31 mouse cellular contexts compared by ENCODE assay signal in the genomic region with DNA sequence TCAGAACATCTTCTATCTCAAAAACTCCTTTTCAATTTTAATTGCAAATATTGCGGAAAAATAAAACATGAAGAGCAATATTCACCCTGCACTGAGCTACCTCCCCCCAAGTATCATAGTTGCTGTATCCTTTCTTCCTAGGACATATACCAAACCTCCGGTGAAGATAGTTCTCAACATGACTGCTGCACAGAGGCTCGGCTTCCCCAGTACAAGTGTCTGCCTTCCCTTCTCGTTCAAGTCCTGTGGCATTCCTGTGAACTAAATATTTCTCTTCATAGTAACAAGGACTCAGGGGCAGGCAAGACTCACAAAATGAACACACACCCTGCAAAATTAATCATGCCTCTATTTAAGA. TPM values are rescaled to one million over a fixed set of nuclear protein-coding genes. Genes with fewer than 3 reads are reported as not detected.
DNase-seq lines count a peak whose midpoint lies in the region; ATAC-seq and TF ChIP-seq lines count a peak whose summit lies in the region.
"Had no signal": no experiment of that assay in that cellular context is flagged by ENCODE, and none has a peak within 500 bp of the region (broad histone marks: within the 10 kb centered on the region; RNA-seq: fewer than 3 reads in every experiment).

No protein-coding gene starts in this region.

- no peaks in the 10 kb centered on the region for H3K9me3 ChIP-seq in intestine, embryonic 16.5 days (ENCODE audit: control insufficient read depth, low read length)
- no peaks in the 10 kb centered on the region for H3K9me3 ChIP-seq in intestine, postnatal 0 days (ENCODE audit: control insufficient read depth)
- H3K9me3 ChIP-seq in lung, embryonic 14.5 days (ENCODE audit: low read depth, low read length): no peaks in the 10 kb centered on the region
- no peaks in the 10 kb centered on the region for H3K9me3 ChIP-seq in lung, postnatal 0 days (ENCODE audit: low read length)
- H3K9me3 ChIP-seq in lung, embryonic 16.5 days (ENCODE audit: control insufficient read depth, low read length): no peaks in the 10 kb centered on the region
- H3K9me3 ChIP-seq in stomach, embryonic 15.5 days: no peaks in the 10 kb centered on the region
- no peaks in the 10 kb centered on the region for H3K9me3 ChIP-seq in stomach, postnatal 0 days (ENCODE audit: control insufficient read depth, low read length)
- H3K9me3 ChIP-seq: embryonic facial prominence, embryonic 13.5 days; embryonic facial prominence, embryonic 15.5 days; forebrain, embryonic 10.5 days; forebrain, embryonic 12.5 days; G1E had no signal

- H3K9ac ChIP-seq in intestine, embryonic 16.5 days (ENCODE audit: low read depth, low read length): no peak overlapping the region
- H3K9ac ChIP-seq in intestine, postnatal 0 days (ENCODE audit: low read depth, low read length): no peak overlapping the region
- H3K9ac ChIP-seq in lung, embryonic 14.5 days: no peak overlapping the region
- H3K9ac ChIP-seq in lung, postnatal 0 days (replicated peaks; ENCODE audit: low read depth): no peak overlapping the region
- H3K9ac ChIP-seq in lung, embryonic 16.5 days (ENCODE audit: low read length): no peak overlapping the region
- no peak overlapping the region for H3K9ac ChIP-seq in stomach, embryonic 15.5 days
- no peak overlapping the region for H3K9ac ChIP-seq in stomach, postnatal 0 days (ENCODE audit: low read length)
- H3K9ac ChIP-seq: embryonic facial prominence, embryonic 13.5 days; embryonic facial prominence, embryonic 15.5 days; forebrain, embryonic 12.5 days had no signal

- H3K27ac ChIP-seq in intestine, embryonic 16.5 days (ENCODE audit: low read length): peak overlapping the region; percentile 41; the same call in 1 of the 2 replicates
- no peak overlapping the region for H3K27ac ChIP-seq in intestine, postnatal 0 days (ENCODE audit: low read depth, low read length)
- H3K27ac ChIP-seq in lung, embryonic 14.5 days (ENCODE audit: low read depth): no peak overlapping the region
- no peak overlapping the region for H3K27ac ChIP-seq in lung, postnatal 0 days (ENCODE audit: low read length)
- peak overlapping the region; percentile 21; the same call in 1 of the 2 replicates for H3K27ac ChIP-seq in lung, embryonic 16.5 days (ENCODE audit: low read length)
- peak overlapping the region; percentile 12; the same call in 1 of the 2 replicates for H3K27ac ChIP-seq in stomach, embryonic 15.5 days
- H3K27ac ChIP-seq in stomach, postnatal 0 days (replicated peaks): no peak overlapping the region
- H3K27ac ChIP-seq: embryonic facial prominence, embryonic 13.5 days; embryonic facial prominence, embryonic 15.5 days; forebrain, embryonic 10.5 days; forebrain, embryonic 12.5 days had no signal

- H3K4me2 ChIP-seq in intestine, embryonic 16.5 days (ENCODE audit: low read depth, low read length): no peak overlapping the region
- H3K4me2 ChIP-seq in intestine, postnatal 0 days (replicated peaks; ENCODE audit: low read depth): no peak overlapping the region
- H3K4me2 ChIP-seq in lung, embryonic 14.5 days: no peak overlapping the region
- no peak overlapping the region for H3K4me2 ChIP-seq in lung, postnatal 0 days (replicated peaks; ENCODE audit: low read depth, low read length)
- no peak overlapping the region for H3K4me2 ChIP-seq in lung, embryonic 16.5 days (ENCODE audit: low read depth, low read length)
- H3K4me2 ChIP-seq in stomach, embryonic 15.5 days: no peak overlapping the region
- H3K4me2 ChIP-seq in stomach, postnatal 0 days (replicated peaks; ENCODE audit: low read depth): no peak overlapping the region
- H3K4me2 ChIP-seq: embryonic facial prominence, embryonic 13.5 days; embryonic facial prominence, embryonic 15.5 days; forebrain, embryonic 12.5 days had no signal

- DNase-seq in lung, embryonic 14.5 days: peak; percentile 46
- no peak for DNase-seq in lung, postnatal 0 days (ENCODE audit: low spot score)
- DNase-seq in lung, postnatal 14 days: no peak
- DNase-seq in stomach, postnatal 0 days (ENCODE audit: low spot score): no peak
- DNase-seq: adrenal gland, adult 8-10 months; adrenal gland, postnatal 14 days; adrenal gland, postnatal 36 days; B cell, adult 2 months; cerebellum, adult 11 months; cerebellum, adult 18-20 months; cerebellum, adult 8-10 months; cerebellum, adult 9-11 months; cerebellum, postnatal 14 days; cerebellum, postnatal 36 days; embryo, embryonic 11 days had no signal

- no peaks in the 10 kb centered on the region for H3K4me1 ChIP-seq in intestine, embryonic 16.5 days (ENCODE audit: control insufficient read depth, insufficient read depth, low read length)
- no peaks in the 10 kb centered on the region for H3K4me1 ChIP-seq in intestine, postnatal 0 days (replicated peaks; ENCODE audit: control insufficient read depth, insufficient read depth, low read length)
- H3K4me1 ChIP-seq in lung, embryonic 14.5 days (ENCODE audit: insufficient read depth): peaks cover 6% of the 10 kb centered on the region; the same call in 1 of the 2 replicates
- H3K4me1 ChIP-seq in lung, postnatal 0 days (ENCODE audit: insufficient read depth, low read depth, low read length): no peaks in the 10 kb centered on the region
- H3K4me1 ChIP-seq in lung, embryonic 16.5 days (replicated peaks; ENCODE audit: control insufficient read depth, insufficient read depth, low read length): peaks cover 9% of the 10 kb centered on the region; the same call in 1 of the 2 replicates
- no peaks in the 10 kb centered on the region for H3K4me1 ChIP-seq in stomach, embryonic 15.5 days
- H3K4me1 ChIP-seq in stomach, postnatal 0 days (replicated peaks; ENCODE audit: control insufficient read depth, insufficient read depth): no peaks in the 10 kb centered on the region
- H3K4me1 ChIP-seq: embryonic facial prominence, embryonic 13.5 days; forebrain, embryonic 10.5 days; forebrain, embryonic 12.5 days had no signal

- no peaks in the 10 kb centered on the region for H3K27me3 ChIP-seq in intestine, embryonic 16.5 days (replicated peaks; ENCODE audit: control insufficient read depth, insufficient read depth, low read length)
- H3K27me3 ChIP-seq in intestine, postnatal 0 days (replicated peaks; ENCODE audit: control insufficient read depth, insufficient read depth, low read length): no peaks in the 10 kb centered on the region
- H3K27me3 ChIP-seq in lung, embryonic 14.5 days (ENCODE audit: insufficient read depth, low read length): no peaks in the 10 kb centered on the region
- no peaks in the 10 kb centered on the region for H3K27me3 ChIP-seq in lung, postnatal 0 days (replicated peaks; ENCODE audit: insufficient read depth, low read length)
- no peaks in the 10 kb centered on the region for H3K27me3 ChIP-seq in lung, embryonic 16.5 days (ENCODE audit: control insufficient read depth, insufficient read depth, low read depth, low read length)
- no peaks in the 10 kb centered on the region for H3K27me3 ChIP-seq in stomach, embryonic 15.5 days (replicated peaks)
- H3K27me3 ChIP-seq in stomach, postnatal 0 days (ENCODE audit: control insufficient read depth, insufficient read depth, low read length): no peaks in the 10 kb centered on the region
- H3K27me3 ChIP-seq: CH12.LX; embryonic facial prominence, embryonic 13.5 days; embryonic facial prominence, embryonic 15.5 days; forebrain, embryonic 12.5 days had no signal

- no peak overlapping the region for H3K4me3 ChIP-seq in intestine, embryonic 16.5 days (ENCODE audit: low read length)
- H3K4me3 ChIP-seq in intestine, postnatal 0 days (ENCODE audit: low read depth, low read length): no peak overlapping the region
- no peak overlapping the region for H3K4me3 ChIP-seq in lung, embryonic 14.5 days (ENCODE audit: low read depth, low read length)
- no peak overlapping the region for H3K4me3 ChIP-seq in lung, postnatal 0 days (ENCODE audit: low read depth, low read length)
- no peak overlapping the region for H3K4me3 ChIP-seq in lung, embryonic 16.5 days (ENCODE audit: low read length)
- H3K4me3 ChIP-seq in stomach, embryonic 15.5 days (replicated peaks): no peak overlapping the region
- H3K4me3 ChIP-seq in stomach, postnatal 0 days (ENCODE audit: low read depth, low read length): no peak overlapping the region
- H3K4me3 ChIP-seq: embryonic facial prominence, embryonic 13.5 days; embryonic facial prominence, embryonic 15.5 days; erythroblast, embryonic 14.5 days; forebrain, embryonic 10.5 days; forebrain, embryonic 12.5 days had no signal

- no peaks in the 10 kb centered on the region for H3K36me3 ChIP-seq in intestine, embryonic 16.5 days (ENCODE audit: control insufficient read depth, insufficient read depth, low read length)
- no peaks in the 10 kb centered on the region for H3K36me3 ChIP-seq in intestine, postnatal 0 days (ENCODE audit: control insufficient read depth, insufficient read depth)
- no peaks in the 10 kb centered on the region for H3K36me3 ChIP-seq in lung, embryonic 14.5 days (ENCODE audit: insufficient read depth)
- no peaks in the 10 kb centered on the region for H3K36me3 ChIP-seq in lung, postnatal 0 days (ENCODE audit: insufficient read depth, low read length)
- H3K36me3 ChIP-seq in lung, embryonic 16.5 days (ENCODE audit: control insufficient read depth, insufficient read depth, low read length): no peaks in the 10 kb centered on the region
- no peaks in the 10 kb centered on the region for H3K36me3 ChIP-seq in stomach, embryonic 15.5 days
- H3K36me3 ChIP-seq in stomach, postnatal 0 days (ENCODE audit: control insufficient read depth, insufficient read depth, low read length): no peaks in the 10 kb centered on the region
- H3K36me3 ChIP-seq: embryonic facial prominence, embryonic 13.5 days; embryonic facial prominence, embryonic 15.5 days; forebrain, embryonic 10.5 days; forebrain, embryonic 12.5 days; G1E had no signal

- WGBS in intestine, embryonic 16.5 days: 58% methylated on average over 4 of the region's 4 CpGs
- WGBS in intestine, postnatal 0 days: 65% methylated on average over 4 of the region's 4 CpGs
- WGBS in lung, embryonic 14.5 days: 52% methylated on average over 4 of the region's 4 CpGs
- WGBS in lung, postnatal 0 days: 51% methylated on average over 4 of the region's 4 CpGs
- 41% methylated on average over 4 of the region's 4 CpGs for WGBS in lung, embryonic 16.5 days
- 56% methylated on average over 4 of the region's 4 CpGs for WGBS in stomach, embryonic 15.5 days
- 60% methylated on average over 4 of the region's 4 CpGs for whole genome bisulfite sequencing in stomach, postnatal 0 days

- TF ChIP-seq CTCF in intestine, postnatal 0 days (IDR thresholded peaks at IDR 0.05; ENCODE audit: low read depth): no peak
- TF ChIP-seq CTCF in lung, embryonic 14.5 days (IDR thresholded peaks at IDR 0.05; ENCODE audit: low read depth): no peak
- TF ChIP-seq CTCF in lung, postnatal 0 days (IDR thresholded peaks at IDR 0.05): no peak
- no peak for TF ChIP-seq CTCF in stomach, postnatal 0 days (IDR thresholded peaks at IDR 0.05; ENCODE audit: low read depth)

- no peak for TF ChIP-seq EP300 in lung, postnatal 0 days (IDR thresholded peaks at IDR 0.05)
- TF ChIP-seq EP300 in stomach, postnatal 0 days (optimal IDR thresholded peaks at IDR 0.05): no peak

- ATAC-seq in intestine, embryonic 16.5 days: no peak
- ATAC-seq in intestine, postnatal 0 days: no peak
- peak; percentile 76; the same call in 1 of the 2 replicates for ATAC-seq in lung, embryonic 14.5 days (ENCODE audit: insufficient read depth)
- ATAC-seq in lung, postnatal 0 days: no peak
- peak; percentile 55 for ATAC-seq in lung, embryonic 16.5 days (ENCODE audit: low read depth)
- ATAC-seq in stomach, embryonic 15.5 days (ENCODE audit: insufficient read depth, low FRiP score, low read depth): no peak
- no peak for ATAC-seq in stomach, postnatal 0 days (ENCODE audit: low FRiP score, low TSS enrichment)
- ATAC-seq: activated CD4-positive, CD25-positive, alpha-beta regulatory T cell, adult 4 months; CD4-positive, CD25-positive, alpha-beta regulatory T cell, adult 4 months; forebrain, embryonic 14.5 days; Patski had no signal

RNA-seq across cellular contexts. Expression of a gene that starts 16.0 kb away (rescaled TPM):
- polyA plus RNA-seq in intestine, embryonic 16.5 days (2015; fragmentation: Nextera tagmentation; extraction: Ambion mirVana): not detected in 2 replicates
- not detected in 2 replicates for polyA plus RNA-seq in intestine, postnatal 0 days (2015; fragmentation: Nextera tagmentation; extraction: Ambion mirVana)
- polyA plus RNA-seq in lung, embryonic 14.5 days (2014; fragmentation: Nextera tagmentation; extraction: Ambion mirVana): not detected in 2 replicates
- polyA plus RNA-seq in lung, postnatal 0 days (2015; fragmentation: Nextera tagmentation; extraction: Ambion mirVana): not detected in 2 replicates
- not detected in 2 replicates for polyA plus RNA-seq in lung, embryonic 16.5 days (2015; fragmentation: Nextera tagmentation; extraction: Ambion mirVana)
- polyA plus RNA-seq in stomach, embryonic 15.5 days (2015; fragmentation: Nextera tagmentation; extraction: Ambion mirVana): not detected in 2 replicates
- not detected in 2 replicates for polyA plus RNA-seq in stomach, postnatal 0 days (2015; fragmentation: Nextera tagmentation; extraction: Ambion mirVana)
- polyA plus RNA-seq: activated CD4-positive, CD25-positive, alpha-beta regulatory T cell, adult 4 months; CD4-positive, CD25-positive, alpha-beta regulatory T cell, adult 4 months; embryonic facial prominence, embryonic 11.5 days; embryonic facial prominence, embryonic 13.5 days; embryonic facial prominence, embryonic 15.5 days; erythroblast, embryonic 14.5 days; forebrain, embryonic 10.5 days; forebrain, embryonic 12.5 days; forebrain, embryonic 14.5 days; G1E; Patski had no signal

Comparison
In these comparisons a context has a peak if more than half of its experiments do, and no peak if none do; other contexts are left out.
1. ATAC-seq: peak in lung, embryonic 14.5 days (single experiment) and lung, embryonic 16.5 days (single experiment); none in intestine, embryonic 16.5 days (single experiment), intestine, postnatal 0 days (single experiment), lung, postnatal 0 days (single experiment), stomach, embryonic 15.5 days (single experiment) and stomach, postnatal 0 days (single experiment).
2. H3K27ac ChIP-seq: peak in intestine, embryonic 16.5 days (single experiment), lung, embryonic 16.5 days (single experiment) and stomach, embryonic 15.5 days (single experiment); none in intestine, postnatal 0 days (single experiment), lung, embryonic 14.5 days (single experiment), lung, postnatal 0 days (single experiment) and stomach, postnatal 0 days (single experiment).